Mouse (Mus musculus) CD4-positive, CD25-positive, alpha-beta regulatory T cell, adult 4 months (primary cell): ENCODE measurements around the gene Ivns1abp. TPM values are rescaled to one million over a fixed set of nuclear protein-coding genes. Genes with fewer than 3 reads are reported as not detected.

Source experiments
- polyA plus RNA-seq, 2 experiments: library from polyadenylated mRNA; unstranded; fragments of 100-300 nt; shearing (Covaris generic); gene quantifications; one replicate each; pipeline ENCODE4 v1.2.1; 2017

Gene Ivns1abp
- polyA plus RNA-seq, 2 experiments from 2014 or later, result 108 to 127 TPM

Other genes starting within 250 kb of the Ivns1abp start
- not detected for gene Gm47985, start 161.9 kb upstream of the Ivns1abp start, polyA plus RNA-seq
- not detected for gene Gm8947, start 152.1 kb upstream of the Ivns1abp start, polyA plus RNA-seq
- gene Gm47995, start 146.0 kb upstream of the Ivns1abp start, polyA plus RNA-seq, result not detected
- not detected for gene 3110040M04Rik, start 140.4 kb upstream of the Ivns1abp start, polyA plus RNA-seq
- not detected for gene Gm47996, start 134.3 kb upstream of the Ivns1abp start, polyA plus RNA-seq
- 10 to 100 TPM; 41.5 to 57.0 TPM for gene Swt1, start 84.0 kb downstream of the Ivns1abp start, polyA plus RNA-seq
- 10 to 100 TPM; 35.7 to 46.8 TPM for gene Trmt1l, start 84.1 kb downstream of the Ivns1abp start, polyA plus RNA-seq
- 100 to 1,000 TPM in 1 of 2 experiments, 10 to 100 TPM in 1; 93.0 to 107 TPM for gene Rnf2, start 156.5 kb downstream of the Ivns1abp start, polyA plus RNA-seq
- gene Fam129a, start 226.7 kb downstream of the Ivns1abp start, polyA plus RNA-seq, result 10 to 100 TPM; 55.3 to 74.9 TPM